Mouse (Mus musculus) bone marrow macrophage, adult 2 months (primary cell): ENCODE data around the gene Abca1.

Experiments used
- CTCF ChIP-seq: IDR thresholded peaks from 2 replicates; pipeline ENCODE4 v1.5.1; 2012; ENCODE audit warnings: low read depth, mild to moderate bottlenecking, low read length, moderate library complexity
- POLR2A ChIP-seq: IDR thresholded peaks from 2 replicates; pipeline ENCODE4 v1.6.1; 2012; ENCODE audit warnings: mild to moderate bottlenecking, low read depth, low read length, borderline replicate concordance

GRCm38 (mm10) chr4:53117610-53118009, 42.1 kb downstream of the Abca1 start:
- TF ChIP-seq POLR2A (no peak), CTCF (0 out of 2 replicates have a peak, but pooled peaks have one; percentile 31)
